Mouse (Mus musculus): ENCODE results near the gene Mroh8. TPM values are rescaled to one million over a fixed set of nuclear protein-coding genes. Genes with fewer than 3 reads are reported as not detected.

The Mroh8 gene
- 0.25 and 0.29 TPM in 2 replicates for polyA plus RNA-seq (2012; rRNA removed)

GRCm38 (mm10) chr2:157279416-157279800, at the start of gene Mroh8:
Mroh8 (minus strand) TSS chr2:157279549.

DNA sequence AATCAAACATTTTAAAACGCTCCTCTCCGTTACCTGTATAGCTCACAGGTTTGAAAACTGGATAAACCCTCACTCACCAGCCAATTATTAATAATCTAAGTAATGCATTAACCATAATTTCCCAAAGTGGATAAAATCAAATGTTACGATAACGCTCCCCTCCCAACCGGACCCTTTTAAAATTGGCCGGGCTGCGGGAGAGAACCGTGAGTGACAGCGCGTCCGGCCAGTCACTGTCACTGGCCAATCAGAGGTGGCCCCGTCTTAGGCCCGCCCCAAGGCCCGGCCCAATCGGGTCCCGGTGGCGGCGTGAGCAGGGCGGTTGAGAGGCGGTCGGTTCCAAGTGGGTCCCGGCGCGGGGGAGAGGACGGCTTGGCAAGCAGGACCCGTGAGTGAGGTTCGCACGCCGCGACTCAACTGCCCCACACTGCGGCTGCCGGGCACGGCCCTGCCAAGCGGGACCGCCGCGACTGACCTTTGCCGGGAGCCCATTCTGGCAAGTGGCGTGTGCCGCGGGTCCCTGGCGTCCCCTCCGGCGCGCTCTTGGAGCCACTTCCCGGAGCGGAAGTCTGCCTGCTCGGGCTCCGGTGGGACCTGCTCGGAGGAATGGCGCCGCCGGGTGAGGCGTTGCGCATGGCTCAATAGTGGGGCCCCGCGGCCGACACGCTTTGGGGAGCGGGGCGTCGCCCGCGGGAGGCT, 483 bp downstream of the Mroh8 start, which contains the start of gene Rpn2:
TSS of gene Rpn2 (plus strand) at position 301 of the 699 bp plus-strand sequence.

DNA sequence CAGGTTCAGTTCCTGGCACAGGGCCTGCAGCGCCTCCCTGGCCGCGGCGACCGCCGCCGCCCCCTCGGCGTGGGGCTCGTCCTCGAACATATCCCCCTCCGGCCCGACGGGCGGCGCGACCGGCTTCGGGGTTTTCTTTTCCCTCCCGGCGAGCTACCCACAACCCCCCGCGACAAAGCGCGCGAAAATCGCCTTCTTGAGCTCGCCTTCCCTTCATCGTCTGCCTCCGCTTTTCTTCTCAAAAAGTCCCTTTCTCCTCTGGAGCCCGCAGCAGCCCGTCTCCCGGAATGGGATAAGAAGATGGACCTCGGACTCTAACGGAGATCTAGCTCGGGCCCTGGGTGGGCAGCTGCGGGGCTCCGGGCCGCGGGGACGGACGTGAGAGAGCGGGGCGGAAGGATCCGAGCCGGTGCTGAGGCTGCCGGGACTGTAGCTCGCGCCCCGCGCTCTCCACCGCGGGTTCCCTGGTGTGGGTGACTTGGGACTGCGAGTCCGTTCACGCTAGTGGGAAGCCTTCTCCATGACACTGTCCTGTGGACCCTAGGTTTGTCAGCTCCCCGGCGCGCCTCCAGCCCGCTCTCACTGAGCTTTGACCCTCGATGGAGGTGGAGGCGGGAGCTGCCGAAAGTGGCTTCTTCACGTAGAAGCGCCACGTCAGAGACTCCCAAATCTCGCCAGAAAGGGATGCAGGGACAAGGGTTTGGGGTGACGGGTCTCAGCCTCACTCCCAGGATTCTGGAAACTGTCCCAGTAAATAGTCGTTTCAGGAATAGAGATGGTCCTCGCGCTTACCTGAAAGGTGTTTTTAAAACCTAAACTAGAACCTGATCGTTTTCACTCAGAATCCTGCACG, 74.8 kb downstream of the Mroh8 start, which contains the start of gene Rbl1:
TSS of gene Rbl1 (minus strand) at position 169 of the 853 bp plus-strand sequence.

Other genes with a start within 250 kb of the Mroh8 start
- 21.5 and 22.0 TPM in 2 replicates for gene Soga1, start 200.3 kb downstream of the Mroh8 start, polyA plus RNA-seq (2012; rRNA removed)
- 0.14 TPM in 2 replicates for gene Tldc2, start 192.5 kb downstream of the Mroh8 start, polyA plus RNA-seq (2012; rRNA removed)
- gene Samhd1, start 144.3 kb downstream of the Mroh8 start, polyA plus RNA-seq (2012; rRNA removed) = 21.3 and 24.9 TPM in 2 replicates
- 15.1 and 18.8 TPM in 2 replicates for gene Rbl1, start 75.0 kb downstream of the Mroh8 start, polyA plus RNA-seq (2012; rRNA removed)
- gene Rpn2, start 532 bp downstream of the Mroh8 start, polyA plus RNA-seq (2012; rRNA removed) = 178 and 207 TPM in 2 replicates
- gene Ghrh, start 68.0 kb upstream of the Mroh8 start, polyA plus RNA-seq (2012; rRNA removed) = 1.3 and 2.0 TPM in 2 replicates
- 98.1 and 102 TPM in 2 replicates for gene Manbal, start 88.0 kb upstream of the Mroh8 start, polyA plus RNA-seq (2012; rRNA removed)
- gene Src, start 138.9 kb upstream of the Mroh8 start, polyA plus RNA-seq (2012; rRNA removed) = 68.1 and 69.7 TPM in 2 replicates

All from central nervous system, embryonic 14 days (tissue).